Mouse (Mus musculus): ENCODE measurements around the gene Miga1.

The Miga1 gene

GRCm38 (mm10) chr3:152241098-152241497 lies 99.1 kb downstream of the Miga1 start:
- no peak for DNase-seq

- no peak for DNase-seq
Observed at GRCm38 (mm10) chr3:152239592-152239991, 100.6 kb downstream of the Miga1 start.

GRCm38 (mm10) chr3:152238836-152239235 lies 101.4 kb downstream of the Miga1 start:
- no peak for DNase-seq

- DNase-seq: no peak
Observed at GRCm38 (mm10) chr3:152235805-152236204, 104.4 kb downstream of the Miga1 start.

GRCm38 (mm10) chr3:152235238-152235637 lies 105.0 kb downstream of the Miga1 start:
- no peak for DNase-seq

- DNase-seq: no peak
Observed at GRCm38 (mm10) chr3:152231333-152232100, 108.7 kb downstream of the Miga1 start.

GRCm38 (mm10) chr3:152229271-152229670 lies 110.9 kb downstream of the Miga1 start:
- no peak for DNase-seq

- no peak for DNase-seq
Observed at GRCm38 (mm10) chr3:152228843-152229242, 111.4 kb downstream of the Miga1 start.

GRCm38 (mm10) chr3:152225906-152226305 lies 114.3 kb downstream of the Miga1 start:
- DNase-seq: no peak

GRCm38 (mm10) chr3:152224918-152225317 lies 115.3 kb downstream of the Miga1 start:
- no peak for DNase-seq

Measured in kidney, postnatal 4 days (tissue).